Mouse (Mus musculus) kidney, postnatal 0 days (tissue): ENCODE measurements around the gene Gpr84. TPM values are rescaled to one million over a fixed set of nuclear protein-coding genes. Genes with fewer than 3 reads are reported as not detected.
A peak's percentile ranks its signal among the peaks of the same experiment; 100 is the strongest.

Source experiments
- ATAC-seq: fragments of 200-750 bp; cut with Nextera tagmentation; replicated peaks from 2 replicates; pipeline ENCODE4 v1.8.0; 2017; ENCODE audit warnings: low read depth, moderate number of reproducible peaks, moderate TSS enrichment, moderate library complexity; ENCODE audit not compliant: low FRiP score
- DNase-seq: peaks from one replicate; pipeline ENCODE4 v3.0.0-alpha.2; 2016; ENCODE audit warnings: low spot score
- H3K27ac ChIP-seq: fragments of 300-500 bp; sonication (generic); 2 replicates; pipeline ENCODE4 v1.5.1; 2014; ENCODE audit warnings: mild to moderate bottlenecking
- H3K27me3 ChIP-seq: fragments of 300-500 bp; sonication (generic); 2 replicates; pipeline ENCODE4 v1.6.1; 2014; ENCODE audit warnings: low read length, mixed read lengths; ENCODE audit not compliant: insufficient read depth
- H3K36me3 ChIP-seq: fragments of 300-500 bp; sonication (generic); 2 replicates; pipeline ENCODE4 v1.6.1; 2014; ENCODE audit warnings: low read length, mixed read lengths; ENCODE audit not compliant: insufficient read depth
- H3K4me1 ChIP-seq: fragments of 300-500 bp; sonication (generic); replicated peaks from 2 replicates; pipeline ENCODE4 v1.6.1; 2014; ENCODE audit warnings: antibody characterized with exemption, low read length, mixed read lengths; ENCODE audit not compliant: insufficient read depth
- H3K4me2 ChIP-seq: fragments of 300-500 bp; sonication (generic); 2 replicates; pipeline ENCODE4 v1.6.1; 2014; ENCODE audit warnings: mild to moderate bottlenecking, low read length, moderate library complexity, mixed read lengths
- H3K4me3 ChIP-seq: fragments of 300-500 bp; sonication (generic); replicated peaks from 2 replicates; pipeline ENCODE4 v1.5.1; 2014; ENCODE audit warnings: low read depth, low read length
- H3K9ac ChIP-seq: fragments of 300-500 bp; sonication (generic); 2 replicates; pipeline ENCODE4 v1.6.1; 2014; ENCODE audit warnings: low read depth, low read length
- H3K9me3 ChIP-seq: fragments of 300-500 bp; sonication (generic); replicated peaks from 2 replicates; pipeline ENCODE4 v1.6.1; 2016; ENCODE audit warnings: low read length, inconsistent platforms, mixed read lengths
- CTCF ChIP-seq: IDR thresholded peaks from 2 replicates; pipeline ENCODE4 v1.5.1; 2016; ENCODE audit warnings: antibody characterized with exemption, low read depth, mild to moderate bottlenecking, moderate library complexity
- WGBS: fragments of 180-500 bp; shearing (Covaris S2); extraction: QIAGEN DNeasy Blood & Tissue Kit; methylation state at CpG from one replicate; pipeline ENCODE4 v1.1.7; 2014; 5-methylcytosine and 5-hydroxymethylcytosine counted together
- polyA plus RNA-seq: library from polyadenylated mRNA; unstranded; fragments of >200 nt; fragmentation: Nextera tagmentation; extraction: Ambion mirVana; gene quantifications from 2 replicates; pipeline ENCODE4 v1.2.1, GENCODE M21; 2015

Gpr84 gene
- polyA plus RNA-seq, 1 experiment from 2014 or later = 0.47 TPM

- no peaks in the 10 kb centered on the region for H3K9me3 ChIP-seq
- no peak overlapping the region for H3K4me2 ChIP-seq
- ATAC-seq (no peak), DNase-seq (no peak)
- H3K9ac ChIP-seq = no peak overlapping the region
- no peak for TF ChIP-seq CTCF
- no peaks in the 10 kb centered on the region for H3K27me3 ChIP-seq
- WGBS = 47% methylated on average over 6 of the region's 6 CpGs
- H3K27ac ChIP-seq = 0 out of 2 replicates have a peak overlapping the region, but pooled peaks have one; percentile 2
- no peak overlapping the region for H3K4me3 ChIP-seq
- peaks cover 13% of the 10 kb centered on the region; the same call in 1 of the 2 replicates for H3K4me1 ChIP-seq
- peaks cover 18% of the 10 kb centered on the region for H3K36me3 ChIP-seq
Observed at GRCm38 (mm10) chr15:103290417-103290816, 20.0 kb downstream of the Gpr84 start.

GRCm38 (mm10) chr15:103289600-103289999 lies 20.8 kb downstream of the Gpr84 start:
- H3K27me3 ChIP-seq = no peaks in the 10 kb centered on the region

GRCm38 (mm10) chr15:103285778-103286417 lies 24.5 kb downstream of the Gpr84 start:
- no peak for ATAC-seq
- no peak for TF ChIP-seq CTCF

More at GRCm38 (mm10) chr15:103289600-103289999, 20.8 kb downstream of the Gpr84 start:
- ATAC-seq (no peak), DNase-seq (peak; percentile 56)
- peaks cover 13% of the 10 kb centered on the region; the same call in 1 of the 2 replicates for H3K4me1 ChIP-seq
- TF ChIP-seq CTCF = no peak
- WGBS = 34% methylated on average over 5 of the region's 5 CpGs
- peaks cover 18% of the 10 kb centered on the region for H3K36me3 ChIP-seq
- no peak overlapping the region for H3K9ac ChIP-seq
- H3K4me2 ChIP-seq = no peak overlapping the region
- H3K9me3 ChIP-seq = no peaks in the 10 kb centered on the region
- no peak overlapping the region for H3K4me3 ChIP-seq
- peak overlapping the region; percentile 54; the same call in 1 of the 2 replicates for H3K27ac ChIP-seq

GRCm38 (mm10) chr15:103284647-103285046 lies 25.8 kb downstream of the Gpr84 start:
- Histone ChIP-seq H3K27ac (no peak overlapping the region), H3K9me3 (no peaks in the 10 kb centered on the region), H3K36me3 (no peaks in the 10 kb centered on the region), H3K4me3 (no peak overlapping the region), H3K4me2 (no peak overlapping the region), H3K9ac (no peak overlapping the region), H3K27me3 (no peaks in the 10 kb centered on the region), H3K4me1 (0 out of 2 replicates have a peak, but pooled peaks cover 6% of the 10 kb centered on the region)
- TF ChIP-seq CTCF = peak; percentile 55; the same call in 1 of the 2 replicates
- 8% methylated on average over 2 of the region's 2 CpGs for WGBS
- DNase-seq (peak; percentile 61), ATAC-seq (no peak)

More at GRCm38 (mm10) chr15:103285778-103286417, 24.5 kb downstream of the Gpr84 start:
- no peak for DNase-seq
- 53% methylated on average over 1 of the region's 1 CpGs for WGBS
- Histone ChIP-seq H3K9ac (no peak overlapping the region), H3K27ac (no peak overlapping the region), H3K4me2 (no peak overlapping the region), H3K36me3 (no peaks in the 10 kb centered on the region), H3K4me3 (no peak overlapping the region), H3K9me3 (no peaks in the 10 kb centered on the region), H3K4me1 (peaks cover 8% of the 10 kb centered on the region; the same call in 1 of the 2 replicates), H3K27me3 (no peaks in the 10 kb centered on the region)

GRCm38 (mm10) chr15:103284066-103284465 lies 26.3 kb downstream of the Gpr84 start:
- DNase-seq (peak; percentile 59), ATAC-seq (no peak)
- peak; percentile 77 for TF ChIP-seq CTCF
- no peak overlapping the region for H3K9ac ChIP-seq
- no peaks in the 10 kb centered on the region for H3K27me3 ChIP-seq
- H3K27ac ChIP-seq = no peak overlapping the region
- 0 out of 2 replicates have a peak, but pooled peaks cover 3% of the 10 kb centered on the region for H3K4me1 ChIP-seq
- no peak overlapping the region for H3K4me2 ChIP-seq
- no peaks in the 10 kb centered on the region for H3K36me3 ChIP-seq
- H3K9me3 ChIP-seq = no peaks in the 10 kb centered on the region
- H3K4me3 ChIP-seq = no peak overlapping the region
- 61% methylated on average over 3 of the region's 3 CpGs for WGBS

- no peak overlapping the region for H3K9ac ChIP-seq
- H3K4me1 ChIP-seq = 0 out of 2 replicates have a peak, but pooled peaks cover 7% of the 10 kb centered on the region
- no peaks in the 10 kb centered on the region for H3K36me3 ChIP-seq
- WGBS = 90% methylated on average over 3 of the region's 3 CpGs
- no peak overlapping the region for H3K4me2 ChIP-seq
- H3K4me3 ChIP-seq = no peak overlapping the region
- H3K27me3 ChIP-seq = no peaks in the 10 kb centered on the region
- H3K27ac ChIP-seq = no peak overlapping the region
- no peak for TF ChIP-seq CTCF
- DNase-seq = peak; percentile 0
- ATAC-seq = no peak
- H3K9me3 ChIP-seq = no peaks in the 10 kb centered on the region
Observed at GRCm38 (mm10) chr15:103281465-103282205, 28.8 kb downstream of the Gpr84 start.
